Mouse (Mus musculus): ENCODE measurements around the gene Slc7a1. TPM values are rescaled to one million over a fixed set of nuclear protein-coding genes. Genes with fewer than 3 reads are reported as not detected.

Gene Slc7a1
- total RNA-seq, 1 experiment from 2014 or later = 18.3 TPM

GRCm38 (mm10) chr5:148398766-148399659 lies 691 bp downstream of the Slc7a1 start:
- peak; percentile 49 to 55 for ATAC-seq (replicated peaks in 1 of 2; ENCODE audit: insufficient read depth in 1 of 2, low FRiP score in 2 of 2, low TSS enrichment in 1 of 2, low read depth in 1 of 2, poor library complexity in 2 of 2, severe bottlenecking in 2 of 2)

- no peak for ATAC-seq (replicated peaks in 1 of 2; ENCODE audit: insufficient read depth in 1 of 2, low FRiP score in 2 of 2, low TSS enrichment in 1 of 2, low read depth in 1 of 2, poor library complexity in 2 of 2, severe bottlenecking in 2 of 2)
Observed at GRCm38 (mm10) chr5:148398451-148398765, 1.3 kb downstream of the Slc7a1 start.

- ATAC-seq (replicated peaks in 1 of 2; ENCODE audit: insufficient read depth in 1 of 2, low FRiP score in 2 of 2, low TSS enrichment in 1 of 2, low read depth in 1 of 2, poor library complexity in 2 of 2, severe bottlenecking in 2 of 2) = no peak
Observed at GRCm38 (mm10) chr5:148397911-148398310, 1.8 kb downstream of the Slc7a1 start.

DNA sequence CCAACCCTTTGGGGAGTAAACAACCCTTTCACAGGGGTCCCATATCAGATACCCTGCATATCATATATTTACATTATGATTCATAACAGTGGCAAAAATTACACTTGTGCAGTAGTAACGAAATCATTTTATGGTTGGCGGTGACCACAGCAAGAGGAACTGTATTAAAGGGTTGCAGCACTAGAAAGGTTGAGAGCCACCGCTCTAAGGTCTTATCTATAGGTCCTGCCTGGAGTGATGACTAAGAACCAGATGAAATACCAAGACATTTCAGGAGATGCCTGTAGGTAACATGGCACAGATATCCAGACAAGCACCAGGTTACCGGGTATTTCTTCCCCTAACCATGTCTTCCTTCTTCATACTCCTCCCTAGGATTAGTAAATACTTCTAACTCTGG lies 2.3 kb downstream of the Slc7a1 start:
- no peak for ATAC-seq (replicated peaks in 1 of 2; ENCODE audit: insufficient read depth in 1 of 2, low FRiP score in 2 of 2, low TSS enrichment in 1 of 2, low read depth in 1 of 2, poor library complexity in 2 of 2, severe bottlenecking in 2 of 2)

- ATAC-seq (replicated peaks in 1 of 2; ENCODE audit: insufficient read depth in 1 of 2, low FRiP score in 2 of 2, low TSS enrichment in 1 of 2, low read depth in 1 of 2, poor library complexity in 2 of 2, severe bottlenecking in 2 of 2) = no peak
Observed at GRCm38 (mm10) chr5:148393316-148393715, 6.4 kb downstream of the Slc7a1 start.

DNA sequence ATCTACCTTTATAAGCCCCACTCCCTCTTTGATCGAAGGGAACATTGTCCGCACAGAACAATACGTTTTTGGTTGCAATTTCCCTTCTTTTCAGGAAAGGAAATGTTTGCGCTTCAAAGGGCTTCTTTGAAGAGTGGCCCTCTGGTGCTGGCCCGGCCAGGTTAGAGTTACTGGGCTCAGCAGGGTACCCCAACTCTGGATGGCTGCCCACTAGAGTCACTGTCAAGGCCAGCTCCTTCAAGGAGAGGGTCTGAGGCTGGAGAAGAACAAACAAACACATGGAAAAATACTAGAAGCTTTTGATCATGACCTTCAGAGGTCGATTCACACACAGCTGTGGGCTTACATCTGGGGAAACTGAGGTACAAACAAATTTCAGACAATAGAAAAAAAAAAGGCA lies 6.9 kb downstream of the Slc7a1 start:
- ATAC-seq (replicated peaks in 1 of 2; ENCODE audit: insufficient read depth in 1 of 2, low FRiP score in 2 of 2, low TSS enrichment in 1 of 2, low read depth in 1 of 2, poor library complexity in 2 of 2, severe bottlenecking in 2 of 2) = no peak

GRCm38 (mm10) chr5:148389007-148389970 lies 10.4 kb downstream of the Slc7a1 start:
- ATAC-seq (replicated peaks in 1 of 2; ENCODE audit: insufficient read depth in 1 of 2, low FRiP score in 2 of 2, low TSS enrichment in 1 of 2, low read depth in 1 of 2, poor library complexity in 2 of 2, severe bottlenecking in 2 of 2) = no peak; a peak in 1 of 4 replicates

GRCm38 (mm10) chr5:148388251-148389006 lies 11.3 kb downstream of the Slc7a1 start:
- no peak for ATAC-seq (replicated peaks in 1 of 2; ENCODE audit: insufficient read depth in 1 of 2, low FRiP score in 2 of 2, low TSS enrichment in 1 of 2, low read depth in 1 of 2, poor library complexity in 2 of 2, severe bottlenecking in 2 of 2)

GRCm38 (mm10) chr5:148387820-148388219 lies 11.9 kb downstream of the Slc7a1 start:
- no peak for ATAC-seq (replicated peaks in 1 of 2; ENCODE audit: insufficient read depth in 1 of 2, low FRiP score in 2 of 2, low TSS enrichment in 1 of 2, low read depth in 1 of 2, poor library complexity in 2 of 2, severe bottlenecking in 2 of 2)

DNA sequence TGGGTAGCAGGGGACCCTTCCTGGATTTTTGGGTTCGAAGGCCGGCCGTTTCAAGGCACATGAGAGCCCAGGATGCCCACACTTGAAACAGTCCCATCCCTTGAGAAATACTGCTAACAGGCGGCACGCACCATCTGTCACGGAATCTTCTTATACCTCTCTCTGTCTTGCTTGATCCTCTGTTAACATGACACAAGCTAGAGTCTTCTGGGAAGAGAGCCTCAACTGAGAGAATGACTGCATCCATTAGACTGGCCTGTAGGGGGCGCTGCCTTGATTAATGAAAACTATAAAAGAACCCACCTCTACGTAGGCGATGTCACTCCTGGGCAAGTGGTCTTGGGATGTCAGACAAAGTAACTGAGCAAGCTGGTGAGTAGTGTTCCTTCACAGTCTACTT lies 13.2 kb downstream of the Slc7a1 start:
- no peak for ATAC-seq (replicated peaks in 1 of 2; ENCODE audit: insufficient read depth in 1 of 2, low FRiP score in 2 of 2, low TSS enrichment in 1 of 2, low read depth in 1 of 2, poor library complexity in 2 of 2, severe bottlenecking in 2 of 2)

DNA sequence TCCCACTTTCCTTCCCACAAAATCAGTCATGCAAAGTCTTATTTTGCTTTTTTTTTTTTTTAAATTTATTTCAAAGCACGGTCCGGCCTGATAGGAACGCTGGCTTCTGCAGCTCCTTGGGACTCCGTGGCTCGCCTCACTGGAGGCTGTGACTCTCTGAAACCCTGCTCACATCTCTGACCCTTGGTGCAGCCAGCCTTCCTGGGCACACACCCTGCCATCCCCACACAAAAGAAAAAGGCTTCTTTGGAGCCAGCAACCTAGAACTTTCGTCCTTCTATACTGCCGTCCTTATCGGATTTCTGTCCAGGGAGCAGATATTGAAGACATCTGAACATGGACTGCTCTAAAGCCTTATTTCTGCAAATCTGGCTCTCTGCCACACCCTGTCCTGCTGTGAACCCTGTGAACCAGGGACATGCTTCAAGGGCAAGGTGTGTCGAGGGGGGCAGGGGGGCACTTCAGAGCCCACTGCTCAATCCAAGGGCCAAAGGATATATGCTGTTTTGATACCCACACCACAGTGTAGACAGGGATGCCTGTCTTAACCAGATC lies 15.1 kb downstream of the Slc7a1 start:
- ATAC-seq (replicated peaks in 1 of 2; ENCODE audit: insufficient read depth in 1 of 2, low FRiP score in 2 of 2, low TSS enrichment in 1 of 2, low read depth in 1 of 2, poor library complexity in 2 of 2, severe bottlenecking in 2 of 2) = no peak

GRCm38 (mm10) chr5:148383841-148384500 lies 15.7 kb downstream of the Slc7a1 start:
- ATAC-seq (replicated peaks in 1 of 2; ENCODE audit: insufficient read depth in 1 of 2, low FRiP score in 2 of 2, low TSS enrichment in 1 of 2, low read depth in 1 of 2, poor library complexity in 2 of 2, severe bottlenecking in 2 of 2) = no peak

DNA sequence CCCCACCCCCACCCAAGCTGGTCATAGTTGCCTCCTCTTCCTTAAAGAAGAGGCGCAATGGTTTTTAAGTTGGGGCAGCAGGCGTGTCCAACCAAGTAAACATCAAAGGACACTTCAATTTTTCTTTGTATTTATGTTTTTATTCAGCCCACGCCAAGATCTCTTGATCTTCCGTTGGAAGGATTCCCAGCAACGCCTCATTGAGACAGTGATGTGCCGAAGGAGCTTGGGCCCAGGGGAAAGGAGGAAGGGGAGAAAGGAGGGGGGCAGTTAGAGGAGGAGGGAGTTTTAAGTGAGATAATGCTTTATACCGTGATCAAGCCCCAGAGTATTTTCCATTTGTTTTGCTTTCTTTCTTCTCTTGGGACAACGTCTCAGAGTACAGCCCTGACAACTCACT lies 18.6 kb downstream of the Slc7a1 start:
- ATAC-seq (replicated peaks in 1 of 2; ENCODE audit: insufficient read depth in 1 of 2, low FRiP score in 2 of 2, low TSS enrichment in 1 of 2, low read depth in 1 of 2, poor library complexity in 2 of 2, severe bottlenecking in 2 of 2) = no peak

- ATAC-seq (replicated peaks in 1 of 2; ENCODE audit: insufficient read depth in 1 of 2, low FRiP score in 2 of 2, low TSS enrichment in 1 of 2, low read depth in 1 of 2, poor library complexity in 2 of 2, severe bottlenecking in 2 of 2) = no peak
Observed at GRCm38 (mm10) chr5:148380246-148380504, 19.5 kb downstream of the Slc7a1 start.

DNA sequence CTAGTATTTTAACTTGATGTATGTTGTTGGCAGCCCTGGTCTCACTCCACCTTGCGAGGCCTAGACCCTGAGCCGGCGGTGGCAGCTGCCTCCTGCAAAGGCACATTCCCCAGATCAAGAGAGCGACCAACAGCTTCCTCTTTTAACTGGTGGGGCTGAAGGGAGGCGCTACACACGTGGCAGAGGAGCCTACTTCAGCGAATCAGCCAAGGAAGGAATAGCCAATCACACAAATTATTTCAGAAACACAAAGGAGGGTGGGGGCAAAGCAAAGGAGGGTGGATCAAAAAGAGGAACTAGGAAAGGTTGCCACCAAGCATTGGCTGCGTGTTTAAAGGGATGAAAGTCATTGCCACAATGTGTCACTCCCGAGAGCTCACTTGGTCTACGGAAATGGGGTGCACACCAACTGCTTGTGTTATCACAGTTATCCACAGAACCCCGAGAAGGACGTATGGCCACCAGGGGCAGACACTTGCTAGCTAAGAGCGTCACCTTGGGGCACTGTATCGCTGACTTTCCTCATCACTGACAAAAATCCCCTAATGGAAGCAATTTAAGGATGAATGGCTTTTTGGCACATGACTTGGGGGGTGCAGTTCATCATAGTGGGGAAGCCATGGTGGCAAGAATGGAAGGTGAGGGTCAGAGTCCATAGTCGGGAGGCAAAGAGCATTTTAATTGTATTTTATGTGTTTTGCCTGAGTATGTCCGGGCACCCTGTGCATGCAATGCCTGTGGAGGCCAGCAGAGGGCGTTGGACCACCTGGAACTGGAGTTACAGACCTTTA lies 20.1 kb downstream of the Slc7a1 start:
- peak; percentile 93 to 95 for ATAC-seq (replicated peaks in 1 of 2; ENCODE audit: insufficient read depth in 1 of 2, low FRiP score in 2 of 2, low TSS enrichment in 1 of 2, low read depth in 1 of 2, poor library complexity in 2 of 2, severe bottlenecking in 2 of 2)

DNA sequence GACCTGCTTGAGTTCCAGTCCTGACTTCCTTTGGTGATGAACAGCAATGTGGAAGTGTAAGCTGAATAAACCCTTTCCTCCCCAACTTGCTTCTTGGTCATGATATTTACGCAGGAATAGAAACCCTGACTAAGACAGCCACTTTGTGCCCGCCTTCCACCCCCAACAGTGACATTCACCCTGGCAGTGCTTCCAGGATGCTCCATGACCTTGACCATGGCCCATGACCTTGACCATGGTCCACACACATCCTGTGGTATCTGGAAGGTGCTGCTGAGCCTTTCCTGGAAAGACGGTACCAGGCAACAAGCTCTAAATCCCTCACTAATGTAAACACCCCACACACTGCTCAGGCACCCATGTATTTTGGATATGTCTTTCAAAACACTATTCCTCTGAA lies 21.0 kb downstream of the Slc7a1 start:
- no peak for ATAC-seq (replicated peaks in 1 of 2; ENCODE audit: insufficient read depth in 1 of 2, low FRiP score in 2 of 2, low TSS enrichment in 1 of 2, low read depth in 1 of 2, poor library complexity in 2 of 2, severe bottlenecking in 2 of 2)

- ATAC-seq (replicated peaks in 1 of 2; ENCODE audit: insufficient read depth in 1 of 2, low FRiP score in 2 of 2, low TSS enrichment in 1 of 2, low read depth in 1 of 2, poor library complexity in 2 of 2, severe bottlenecking in 2 of 2) = no peak
Observed at GRCm38 (mm10) chr5:148378232-148378508, 21.5 kb downstream of the Slc7a1 start.
